Mouse (Mus musculus) WW6 (cell line): ENCODE data around the gene Enox1.

Experiments used
- DNase-seq: peaks from one replicate; pipeline ENCODE4 v3.0.0-alpha.2; 2013; ENCODE audit warnings: low read depth, low spot score

Enox1 gene

GRCm38 (mm10) chr14:77617250-77617649 is 460.7 kb downstream of the Enox1 start:
- DNase-seq, result no peak

GRCm38 (mm10) chr14:77618131-77618805 is 461.7 kb downstream of the Enox1 start:
- no peak for DNase-seq

GRCm38 (mm10) chr14:77621473-77622264 is 465.1 kb downstream of the Enox1 start:
- no peak for DNase-seq

- no peak for DNase-seq
These were observed 470.3 kb downstream of the Enox1 start for GRCm38 (mm10) chr14:77626557-77627507.

GRCm38 (mm10) chr14:77632466-77633171 is 476.1 kb downstream of the Enox1 start:
- no peak for DNase-seq

- DNase-seq, result no peak
These were observed 476.6 kb downstream of the Enox1 start for GRCm38 (mm10) chr14:77633172-77633542.

- DNase-seq, result no peak
These were observed 480.4 kb downstream of the Enox1 start for GRCm38 (mm10) chr14:77636931-77637330.

- DNase-seq, result no peak
These were observed 481.6 kb downstream of the Enox1 start for GRCm38 (mm10) chr14:77638148-77638547.

- no peak for DNase-seq
These were observed 482.1 kb downstream of the Enox1 start for GRCm38 (mm10) chr14:77638616-77639015.

- DNase-seq, result no peak
These were observed 483.0 kb downstream of the Enox1 start for GRCm38 (mm10) chr14:77639586-77639985.

- DNase-seq, result no peak
These were observed 485.8 kb downstream of the Enox1 start for GRCm38 (mm10) chr14:77642314-77642713.

GRCm38 (mm10) chr14:77646196-77646595 is 489.6 kb downstream of the Enox1 start:
- no peak for DNase-seq

- no peak for DNase-seq
These were observed 490.5 kb downstream of the Enox1 start for GRCm38 (mm10) chr14:77647017-77647416.

GRCm38 (mm10) chr14:77648305-77648704 is 491.7 kb downstream of the Enox1 start:
- DNase-seq, result no peak

- DNase-seq, result no peak
These were observed 502.2 kb downstream of the Enox1 start for GRCm38 (mm10) chr14:77658739-77659138.

- no peak for DNase-seq
These were observed 505.7 kb downstream of the Enox1 start for GRCm38 (mm10) chr14:77662273-77662672.

- DNase-seq, result no peak
These were observed 506.4 kb downstream of the Enox1 start for GRCm38 (mm10) chr14:77662994-77663393.

GRCm38 (mm10) chr14:77668096-77668495 is 511.5 kb downstream of the Enox1 start:
- no peak for DNase-seq

GRCm38 (mm10) chr14:77669494-77669893 is 512.9 kb downstream of the Enox1 start:
- DNase-seq, result no peak

- no peak for DNase-seq
These were observed 514.4 kb downstream of the Enox1 start for GRCm38 (mm10) chr14:77670945-77671344.

GRCm38 (mm10) chr14:77671961-77672360 is 515.4 kb downstream of the Enox1 start:
- no peak for DNase-seq
